Mouse (Mus musculus) hindbrain, embryonic 13.5 days (tissue): ENCODE measurements at regions not wholly inside any gene's neighbourhood (a gene's known extent, or its start where the extent isn't known, plus 50 kb on each side); places are given as distances from the start of the nearest gene placed in this dataset.

Source experiments
- ATAC-seq: fragments of 200-750 bp; cut with Nextera tagmentation; 2 replicates; pipeline ENCODE4 v1.8.0; 2017; ENCODE audit warnings: moderate TSS enrichment; ENCODE audit not compliant: low FRiP score
- H3K27ac ChIP-seq: fragments of 300-500 bp; sonication (generic); 2 replicates; pipeline ENCODE4 v1.5.1; 2015; ENCODE audit warnings: inconsistent platforms, mild to moderate bottlenecking, moderate library complexity
- H3K27me3 ChIP-seq: fragments of 300-500 bp; sonication (generic); 2 replicates; pipeline ENCODE4 v1.6.1; 2015; ENCODE audit warnings: mild to moderate bottlenecking, inconsistent platforms
- H3K36me3 ChIP-seq: fragments of 300-500 bp; sonication (generic); 2 replicates; pipeline ENCODE4 v1.6.1; 2015; ENCODE audit warnings: mild to moderate bottlenecking, inconsistent platforms
- H3K4me1 ChIP-seq: fragments of 300-500 bp; sonication (generic); replicated peaks from 2 replicates; pipeline ENCODE4 v1.6.1; 2015; ENCODE audit warnings: inconsistent platforms
- H3K4me2 ChIP-seq: fragments of 300-500 bp; sonication (generic); 2 replicates; pipeline ENCODE4 v1.6.1; 2015; ENCODE audit warnings: inconsistent platforms, mild to moderate bottlenecking, moderate library complexity
- H3K4me3 ChIP-seq: fragments of 300-500 bp; sonication (generic); 2 replicates; pipeline ENCODE4 v1.5.1; 2015; ENCODE audit warnings: mild to moderate bottlenecking, inconsistent platforms
- H3K9ac ChIP-seq: fragments of 300-500 bp; sonication (generic); 2 replicates; pipeline ENCODE4 v1.6.1; 2015; ENCODE audit warnings: mild to moderate bottlenecking, inconsistent platforms
- H3K9me3 ChIP-seq: fragments of 300-500 bp; sonication (generic); 2 replicates; pipeline ENCODE4 v1.6.1; 2016; ENCODE audit warnings: inconsistent platforms
- WGBS: fragments of 180-500 bp; shearing (Covaris S2); methylation state at CpG from one replicate; pipeline ENCODE4 v1.1.7; 2015; 5-methylcytosine and 5-hydroxymethylcytosine counted together

GRCm38 (mm10) chr15:10767535-10767934, 53.1 kb upstream of the Rai14 start:
- no peak overlapping the region for H3K4me2 ChIP-seq
- ATAC-seq: no peak

GRCm38 (mm10) chr15:10770410-10771310, 56.2 kb upstream of the Rai14 start:
- Histone ChIP-seq H3K4me3 (no peak overlapping the region), H3K4me2 (no peak overlapping the region), H3K9ac (no peak overlapping the region), H3K4me1 (no peaks in the 10 kb centered on the region), H3K27ac (no peak overlapping the region), H3K36me3 (no peaks in the 10 kb centered on the region), H3K27me3 (no peaks in the 10 kb centered on the region), H3K9me3 (no peaks in the 10 kb centered on the region)
- no peak for ATAC-seq
- 72% methylated on average over 5 of the region's 5 CpGs for WGBS

More at GRCm38 (mm10) chr15:10767535-10767934, 53.1 kb upstream of the Rai14 start:
- Histone ChIP-seq H3K4me1 (no peaks in the 10 kb centered on the region), H3K36me3 (no peaks in the 10 kb centered on the region), H3K27ac (no peak overlapping the region), H3K4me3 (no peak overlapping the region), H3K9ac (no peak overlapping the region), H3K9me3 (no peaks in the 10 kb centered on the region), H3K27me3 (no peaks in the 10 kb centered on the region)
- WGBS: 87% methylated on average over 6 of the region's 6 CpGs

- H3K4me2 ChIP-seq: no peak overlapping the region
- H3K9me3 ChIP-seq: no peaks in the 10 kb centered on the region
- no peak for ATAC-seq
- H3K36me3 ChIP-seq: no peaks in the 10 kb centered on the region
- no peaks in the 10 kb centered on the region for H3K4me1 ChIP-seq
- no peaks in the 10 kb centered on the region for H3K27me3 ChIP-seq
- WGBS: 67% methylated on average over 4 of the region's 4 CpGs
- H3K9ac ChIP-seq: no peak overlapping the region
- no peak overlapping the region for H3K4me3 ChIP-seq
- H3K27ac ChIP-seq: no peak overlapping the region
Measured at GRCm38 (mm10) chr15:10771311-10771690, 56.9 kb upstream of the Rai14 start.

GRCm38 (mm10) chr15:10779941-10780620, 65.7 kb upstream of the Rai14 start:
- Histone ChIP-seq H3K27ac (no peak overlapping the region), H3K4me3 (no peak overlapping the region), H3K36me3 (no peaks in the 10 kb centered on the region), H3K27me3 (no peaks in the 10 kb centered on the region), H3K4me1 (no peaks in the 10 kb centered on the region), H3K4me2 (no peak overlapping the region), H3K9ac (no peak overlapping the region), H3K9me3 (no peaks in the 10 kb centered on the region)
- WGBS: 88% methylated on average over 13 of the region's 13 CpGs
- no peak for ATAC-seq

- H3K27ac ChIP-seq: no peak overlapping the region
- H3K9ac ChIP-seq: no peak overlapping the region
- 0 out of 2 replicates have a peak, but pooled peaks cover 4% of the 10 kb centered on the region for H3K4me1 ChIP-seq
- no peak overlapping the region for H3K4me3 ChIP-seq
- 47% methylated on average over 6 of the region's 6 CpGs for WGBS
- H3K9me3 ChIP-seq: no peaks in the 10 kb centered on the region
- H3K4me2 ChIP-seq: no peak overlapping the region
- H3K36me3 ChIP-seq: no peaks in the 10 kb centered on the region
- ATAC-seq: no peak
- H3K27me3 ChIP-seq: no peaks in the 10 kb centered on the region
Measured at GRCm38 (mm10) chr15:10789371-10789770, 74.9 kb upstream of the Rai14 start.

- Histone ChIP-seq H3K4me2 (no peak overlapping the region), H3K27ac (no peak overlapping the region), H3K36me3 (no peaks in the 10 kb centered on the region), H3K4me1 (0 out of 2 replicates have a peak, but pooled peaks cover 4% of the 10 kb centered on the region), H3K9me3 (no peaks in the 10 kb centered on the region), H3K4me3 (no peak overlapping the region), H3K27me3 (no peaks in the 10 kb centered on the region), H3K9ac (no peak overlapping the region)
- ATAC-seq: no peak
- WGBS: 87% methylated on average over 3 of the region's 3 CpGs
Measured at GRCm38 (mm10) chr15:10790862-10791497, 76.6 kb upstream of the Rai14 start.

GRCm38 (mm10) chr15:10791516-10792112, 77.2 kb upstream of the Rai14 start:
- ATAC-seq: no peak
- Histone ChIP-seq H3K4me1 (0 out of 2 replicates have a peak, but pooled peaks cover 4% of the 10 kb centered on the region), H3K4me3 (no peak overlapping the region), H3K9ac (no peak overlapping the region), H3K4me2 (no peak overlapping the region), H3K27ac (no peak overlapping the region), H3K36me3 (no peaks in the 10 kb centered on the region), H3K9me3 (no peaks in the 10 kb centered on the region), H3K27me3 (no peaks in the 10 kb centered on the region)
- 75% methylated on average over 3 of the region's 3 CpGs for WGBS

- 0 out of 2 replicates have a peak, but pooled peaks cover 4% of the 10 kb centered on the region for H3K4me1 ChIP-seq
- 82% methylated on average over 7 of the region's 7 CpGs for WGBS
- no peak overlapping the region for H3K4me3 ChIP-seq
- no peak overlapping the region for H3K4me2 ChIP-seq
- H3K9ac ChIP-seq: no peak overlapping the region
- no peaks in the 10 kb centered on the region for H3K9me3 ChIP-seq
- no peaks in the 10 kb centered on the region for H3K27me3 ChIP-seq
- H3K27ac ChIP-seq: no peak overlapping the region
- no peak for ATAC-seq
- H3K36me3 ChIP-seq: no peaks in the 10 kb centered on the region
Measured at GRCm38 (mm10) chr15:10792156-10792555, 77.7 kb upstream of the Rai14 start.

- Histone ChIP-seq H3K9me3 (no peaks in the 10 kb centered on the region), H3K4me2 (no peak overlapping the region), H3K4me3 (no peak overlapping the region), H3K36me3 (no peaks in the 10 kb centered on the region), H3K27ac (no peak overlapping the region), H3K9ac (no peak overlapping the region), H3K27me3 (no peaks in the 10 kb centered on the region), H3K4me1 (0 out of 2 replicates have a peak, but pooled peaks cover 4% of the 10 kb centered on the region)
- ATAC-seq: no peak
- WGBS: 95% methylated on average over 7 of the region's 7 CpGs
Measured at GRCm38 (mm10) chr15:10795126-10795792, 80.8 kb upstream of the Rai14 start.

- H3K27me3 ChIP-seq: no peaks in the 10 kb centered on the region
- H3K27ac ChIP-seq: no peak overlapping the region
- no peak overlapping the region for H3K4me3 ChIP-seq
- no peaks in the 10 kb centered on the region for H3K4me1 ChIP-seq
- no peak overlapping the region for H3K9ac ChIP-seq
- H3K36me3 ChIP-seq: no peaks in the 10 kb centered on the region
- no peak overlapping the region for H3K4me2 ChIP-seq
- no peaks in the 10 kb centered on the region for H3K9me3 ChIP-seq
- ATAC-seq: no peak
Measured at GRCm38 (mm10) chr15:10799656-10800055, 85.2 kb upstream of the Rai14 start.

GRCm38 (mm10) chr15:10814195-10814594, 99.8 kb upstream of the Rai14 start:
- H3K4me3 ChIP-seq: no peak overlapping the region
- no peaks in the 10 kb centered on the region for H3K4me1 ChIP-seq
- ATAC-seq: no peak
- H3K9me3 ChIP-seq: no peaks in the 10 kb centered on the region
- no peak overlapping the region for H3K9ac ChIP-seq
- no peaks in the 10 kb centered on the region for H3K27me3 ChIP-seq
- no peaks in the 10 kb centered on the region for H3K36me3 ChIP-seq
- 82% methylated on average over 2 of the region's 2 CpGs for WGBS
- no peak overlapping the region for H3K4me2 ChIP-seq
- H3K27ac ChIP-seq: no peak overlapping the region

- no peaks in the 10 kb centered on the region for H3K9me3 ChIP-seq
Measured at GRCm38 (mm10) chr15:10814709-10815108, 100.3 kb upstream of the Rai14 start.

More at GRCm38 (mm10) chr15:10814709-10815108, 100.3 kb upstream of the Rai14 start:
- Histone ChIP-seq H3K9ac (no peak overlapping the region), H3K36me3 (no peaks in the 10 kb centered on the region), H3K27ac (no peak overlapping the region), H3K4me2 (no peak overlapping the region), H3K4me1 (no peaks in the 10 kb centered on the region), H3K27me3 (no peaks in the 10 kb centered on the region), H3K4me3 (no peak overlapping the region)
- 79% methylated on average over 7 of the region's 7 CpGs for WGBS
- ATAC-seq: no peak
